Mouse (Mus musculus): ENCODE data around the gene Apoc3. TPM values are rescaled to one million over a fixed set of nuclear protein-coding genes. Genes with fewer than 3 reads are reported as not detected.

Gene Apoc3
- total and polyA plus RNA-seq, 3 experiments = 0.33 TPM; not detected in 2

GRCm38 (mm10) chr9:46256177-46256576, 20.7 kb upstream of the Apoc3 start:
- ATAC-seq (ENCODE audit: extremely low read depth, insufficient number of reproducible peaks, low FRiP score, poor library complexity, severe bottlenecking) (no peak), DNase-seq (ENCODE audit: low spot score) (no peak)
- TF ChIP-seq TAL1 (conservative IDR thresholded peaks at IDR 0.05; ENCODE audit: low read depth, low read length) (no peak), CTCF (IDR thresholded peaks at IDR 0.05; ENCODE audit: low read depth, low read length) (no peak), GATA1 (IDR thresholded peaks at IDR 0.05; ENCODE audit: borderline replicate concordance, low read length) (no peak), POLR2AphosphoS5 (IDR thresholded peaks at IDR 0.05; ENCODE audit: insufficient replicate concordance, low read depth, low read length) (no peak), GATA2 (IDR thresholded peaks at IDR 0.05; ENCODE audit: borderline replicate concordance, low read depth, low read length) (no peak)
- H3K9me3 ChIP-seq (replicated peaks) = no peaks in the 10 kb centered on the region
- H3K4me3 ChIP-seq (ENCODE audit: low read depth, low read length) = no peak overlapping the region
- no peaks in the 10 kb centered on the region for H3K36me3 ChIP-seq (replicated peaks)
- peaks cover 64% of the 10 kb centered on the region for H3K27me3 ChIP-seq (ENCODE audit: insufficient read depth, low read length)
- peaks cover 3% of the 10 kb centered on the region; the same call in 1 of the 2 replicates for H3K4me1 ChIP-seq (ENCODE audit: insufficient read depth, low read depth, low read length)

DNA sequence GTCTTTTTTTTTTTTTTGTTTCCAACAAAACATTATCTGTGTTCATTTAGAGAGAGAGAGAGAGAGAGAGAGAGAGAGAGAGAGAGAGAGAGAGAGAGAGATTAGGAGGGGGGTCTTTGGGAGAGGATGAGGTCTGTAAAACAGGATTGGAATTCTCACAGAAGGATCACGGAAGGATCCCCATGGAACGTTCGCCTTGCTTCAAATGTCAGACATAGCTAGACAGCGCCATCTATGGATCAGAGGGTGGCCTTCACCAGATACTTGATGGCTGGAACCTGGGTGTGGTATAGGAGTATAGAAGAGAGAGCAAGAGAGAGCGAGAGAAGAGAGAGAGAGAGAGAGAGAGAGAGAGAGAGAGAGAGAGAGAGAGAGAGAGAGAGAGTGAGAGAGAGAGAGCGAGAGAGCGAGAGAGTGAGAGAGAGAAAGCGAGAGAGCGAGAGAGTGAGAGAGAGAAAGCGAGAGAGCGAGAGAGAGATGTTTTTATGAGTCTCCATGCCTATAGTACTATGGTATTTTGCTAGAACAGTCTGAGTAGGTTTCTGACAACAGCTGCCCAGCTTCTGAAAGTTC, 11.4 kb upstream of the Apoc3 start:
- ATAC-seq (ENCODE audit: extremely low read depth, insufficient number of reproducible peaks, low FRiP score, poor library complexity, severe bottlenecking) = no peak
- peaks cover 26% of the 10 kb centered on the region for H3K4me1 ChIP-seq (ENCODE audit: insufficient read depth, low read depth, low read length)
- H3K9me3 ChIP-seq (replicated peaks) = no peaks in the 10 kb centered on the region
- no peaks in the 10 kb centered on the region for H3K36me3 ChIP-seq (replicated peaks)
- peak; percentile 63 for DNase-seq (ENCODE audit: low spot score)
- TF ChIP-seq POLR2AphosphoS5 (IDR thresholded peaks at IDR 0.05; ENCODE audit: insufficient replicate concordance, low read depth, low read length) (no peak), TAL1 (conservative IDR thresholded peaks at IDR 0.05; ENCODE audit: low read depth, low read length) (no peak), GATA2 (IDR thresholded peaks at IDR 0.05; ENCODE audit: borderline replicate concordance, low read depth, low read length) (no peak), CTCF (IDR thresholded peaks at IDR 0.05; ENCODE audit: low read depth, low read length) (peak; percentile 39; the same call in 1 of the 2 replicates), GATA1 (IDR thresholded peaks at IDR 0.05; ENCODE audit: borderline replicate concordance, low read length) (no peak)
- no peak overlapping the region for H3K4me3 ChIP-seq (ENCODE audit: low read depth, low read length)
- H3K27me3 ChIP-seq (ENCODE audit: insufficient read depth, low read length) = peaks cover 43% of the 10 kb centered on the region

DNA sequence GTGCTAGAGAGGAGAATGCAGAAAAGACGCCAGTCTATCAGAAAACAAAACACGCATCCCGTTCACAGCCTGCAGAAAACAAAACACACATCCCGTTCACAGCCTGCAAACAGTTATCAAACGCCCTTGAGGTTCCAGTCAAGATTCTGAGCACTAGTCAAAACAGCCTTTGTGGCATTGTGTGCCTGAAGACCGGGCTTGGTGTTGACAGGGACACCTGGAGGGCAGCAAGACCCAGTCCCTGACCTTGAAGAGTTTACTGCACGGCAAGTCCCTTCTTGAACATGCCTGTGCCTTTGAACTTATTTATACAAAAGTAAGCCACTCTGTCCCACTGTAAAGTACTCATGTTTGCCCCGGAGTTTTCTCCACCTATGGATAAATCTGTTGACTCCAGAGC, 8.1 kb upstream of the Apoc3 start:
- DNase-seq (ENCODE audit: low spot score) = no peak
- ATAC-seq (ENCODE audit: extremely low read depth, insufficient number of reproducible peaks, low FRiP score, poor library complexity, severe bottlenecking) = no peak
- Histone ChIP-seq H3K27me3 (ENCODE audit: insufficient read depth, low read length) (peaks cover 60% of the 10 kb centered on the region), H3K36me3 (replicated peaks) (no peaks in the 10 kb centered on the region), H3K4me1 (ENCODE audit: insufficient read depth, low read depth, low read length) (peaks cover 39% of the 10 kb centered on the region), H3K9me3 (replicated peaks) (no peaks in the 10 kb centered on the region), H3K4me3 (ENCODE audit: low read depth, low read length) (no peak overlapping the region)
- TF ChIP-seq GATA2 (IDR thresholded peaks at IDR 0.05; ENCODE audit: borderline replicate concordance, low read depth, low read length) = no peak
- TF ChIP-seq TAL1 (conservative IDR thresholded peaks at IDR 0.05; ENCODE audit: low read depth, low read length) = no peak
- TF ChIP-seq CTCF (IDR thresholded peaks at IDR 0.05; ENCODE audit: low read depth, low read length) = no peak
- TF ChIP-seq POLR2AphosphoS5 (IDR thresholded peaks at IDR 0.05; ENCODE audit: insufficient replicate concordance, low read depth, low read length) = no peak
- no peak for TF ChIP-seq GATA1 (IDR thresholded peaks at IDR 0.05; ENCODE audit: borderline replicate concordance, low read length)

DNA sequence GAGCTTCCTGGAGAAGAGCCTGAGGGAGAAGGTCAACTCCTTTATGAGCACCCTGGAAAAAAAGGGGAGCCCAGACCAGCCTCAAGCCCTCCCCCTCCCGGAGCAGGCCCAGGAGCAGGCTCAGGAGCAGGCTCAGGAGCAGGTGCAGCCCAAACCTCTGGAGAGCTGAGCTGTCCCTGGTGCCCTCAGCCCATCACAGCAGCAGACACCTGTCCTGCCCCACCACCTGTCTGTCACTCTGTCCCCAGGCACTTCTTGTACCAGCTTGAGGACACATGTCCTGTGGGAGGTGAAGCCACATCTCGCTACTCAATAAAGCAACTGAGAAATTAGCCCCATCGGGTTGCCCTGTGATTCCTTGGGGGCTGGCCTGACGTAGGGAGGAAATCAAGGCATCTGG, 7.7 kb upstream of the Apoc3 start:
- H3K4me1 ChIP-seq (ENCODE audit: insufficient read depth, low read depth, low read length) = peaks cover 39% of the 10 kb centered on the region
- H3K27me3 ChIP-seq (ENCODE audit: insufficient read depth, low read length) = peaks cover 61% of the 10 kb centered on the region
- H3K36me3 ChIP-seq (replicated peaks) = no peaks in the 10 kb centered on the region
- H3K4me3 ChIP-seq (ENCODE audit: low read depth, low read length) = no peak overlapping the region
- ATAC-seq (ENCODE audit: extremely low read depth, insufficient number of reproducible peaks, low FRiP score, poor library complexity, severe bottlenecking) = no peak
- H3K9me3 ChIP-seq (replicated peaks) = no peaks in the 10 kb centered on the region
- TF ChIP-seq GATA1 (IDR thresholded peaks at IDR 0.05; ENCODE audit: borderline replicate concordance, low read length) = no peak
- TF ChIP-seq TAL1 (conservative IDR thresholded peaks at IDR 0.05; ENCODE audit: low read depth, low read length) = no peak
- TF ChIP-seq CTCF (IDR thresholded peaks at IDR 0.05; ENCODE audit: low read depth, low read length) = no peak
- no peak for TF ChIP-seq GATA2 (IDR thresholded peaks at IDR 0.05; ENCODE audit: borderline replicate concordance, low read depth, low read length)
- no peak for TF ChIP-seq POLR2AphosphoS5 (IDR thresholded peaks at IDR 0.05; ENCODE audit: insufficient replicate concordance, low read depth, low read length)
- DNase-seq (ENCODE audit: low spot score) = no peak

- Histone ChIP-seq H3K4me1 (ENCODE audit: insufficient read depth, low read depth, low read length) (peaks cover 34% of the 10 kb centered on the region), H3K27me3 (ENCODE audit: insufficient read depth, low read length) (peaks cover 70% of the 10 kb centered on the region), H3K4me3 (ENCODE audit: low read depth, low read length) (no peak overlapping the region), H3K36me3 (replicated peaks) (no peaks in the 10 kb centered on the region), H3K9me3 (replicated peaks) (no peaks in the 10 kb centered on the region)
- TF ChIP-seq TAL1 (conservative IDR thresholded peaks at IDR 0.05; ENCODE audit: low read depth, low read length) (no peak), CTCF (IDR thresholded peaks at IDR 0.05; ENCODE audit: low read depth, low read length) (no peak), GATA1 (IDR thresholded peaks at IDR 0.05; ENCODE audit: borderline replicate concordance, low read length) (no peak), GATA2 (IDR thresholded peaks at IDR 0.05; ENCODE audit: borderline replicate concordance, low read depth, low read length) (no peak), POLR2AphosphoS5 (IDR thresholded peaks at IDR 0.05; ENCODE audit: insufficient replicate concordance, low read depth, low read length) (no peak)
- DNase-seq (ENCODE audit: low spot score) (no peak), ATAC-seq (ENCODE audit: extremely low read depth, insufficient number of reproducible peaks, low FRiP score, poor library complexity, severe bottlenecking) (no peak)
Observed at GRCm38 (mm10) chr9:46241818-46242217, 6.4 kb upstream of the Apoc3 start.

- DNase-seq (ENCODE audit: low spot score) (no peak), ATAC-seq (ENCODE audit: extremely low read depth, insufficient number of reproducible peaks, low FRiP score, poor library complexity, severe bottlenecking) (no peak)
- no peaks in the 10 kb centered on the region for H3K9me3 ChIP-seq (replicated peaks)
- H3K27me3 ChIP-seq (ENCODE audit: insufficient read depth, low read length) = peaks cover 77% of the 10 kb centered on the region
- H3K4me1 ChIP-seq (ENCODE audit: insufficient read depth, low read depth, low read length) = peaks cover 28% of the 10 kb centered on the region
- TF ChIP-seq GATA2 (IDR thresholded peaks at IDR 0.05; ENCODE audit: borderline replicate concordance, low read depth, low read length) (no peak), CTCF (IDR thresholded peaks at IDR 0.05; ENCODE audit: low read depth, low read length) (no peak), GATA1 (IDR thresholded peaks at IDR 0.05; ENCODE audit: borderline replicate concordance, low read length) (no peak), POLR2AphosphoS5 (IDR thresholded peaks at IDR 0.05; ENCODE audit: insufficient replicate concordance, low read depth, low read length) (no peak), TAL1 (conservative IDR thresholded peaks at IDR 0.05; ENCODE audit: low read depth, low read length) (no peak)
- H3K4me3 ChIP-seq (ENCODE audit: low read depth, low read length) = no peak within 1 kb of the TSS
- no peaks in the 10 kb centered on the region for H3K36me3 ChIP-seq (replicated peaks)
Observed at GRCm38 (mm10) chr9:46240526-46241153, 5.2 kb upstream of the Apoc3 start, which contains the start of gene Apoa4. TSS of gene Apoa4 (plus strand) at chr9:46240696.

Data from G1E (cell line).